Mouse (Mus musculus) ovary, adult 18-20 months (tissue): ENCODE results near the gene Dpagt1.
A peak's percentile ranks its signal among the peaks of the same experiment; 100 is the strongest.
"Not testable (repeated sequence)": the region's sequence is repeated elsewhere in the genome, so short reads cannot be mapped to it uniquely, and the experiment has no call there.

Source experiments
- DNase-seq: peaks from one replicate; pipeline ENCODE4 v3.0.0; 2022; ENCODE audit warnings: low spot score, mixed read lengths

The Dpagt1 gene

GRCm38 (mm10) chr9:44318826-44319095 lies 7.1 kb upstream of the Dpagt1 start:
- no peak for DNase-seq

- no peak for DNase-seq
Measured at GRCm38 (mm10) chr9:44319105-44319886, 6.5 kb upstream of the Dpagt1 start.

DNA sequence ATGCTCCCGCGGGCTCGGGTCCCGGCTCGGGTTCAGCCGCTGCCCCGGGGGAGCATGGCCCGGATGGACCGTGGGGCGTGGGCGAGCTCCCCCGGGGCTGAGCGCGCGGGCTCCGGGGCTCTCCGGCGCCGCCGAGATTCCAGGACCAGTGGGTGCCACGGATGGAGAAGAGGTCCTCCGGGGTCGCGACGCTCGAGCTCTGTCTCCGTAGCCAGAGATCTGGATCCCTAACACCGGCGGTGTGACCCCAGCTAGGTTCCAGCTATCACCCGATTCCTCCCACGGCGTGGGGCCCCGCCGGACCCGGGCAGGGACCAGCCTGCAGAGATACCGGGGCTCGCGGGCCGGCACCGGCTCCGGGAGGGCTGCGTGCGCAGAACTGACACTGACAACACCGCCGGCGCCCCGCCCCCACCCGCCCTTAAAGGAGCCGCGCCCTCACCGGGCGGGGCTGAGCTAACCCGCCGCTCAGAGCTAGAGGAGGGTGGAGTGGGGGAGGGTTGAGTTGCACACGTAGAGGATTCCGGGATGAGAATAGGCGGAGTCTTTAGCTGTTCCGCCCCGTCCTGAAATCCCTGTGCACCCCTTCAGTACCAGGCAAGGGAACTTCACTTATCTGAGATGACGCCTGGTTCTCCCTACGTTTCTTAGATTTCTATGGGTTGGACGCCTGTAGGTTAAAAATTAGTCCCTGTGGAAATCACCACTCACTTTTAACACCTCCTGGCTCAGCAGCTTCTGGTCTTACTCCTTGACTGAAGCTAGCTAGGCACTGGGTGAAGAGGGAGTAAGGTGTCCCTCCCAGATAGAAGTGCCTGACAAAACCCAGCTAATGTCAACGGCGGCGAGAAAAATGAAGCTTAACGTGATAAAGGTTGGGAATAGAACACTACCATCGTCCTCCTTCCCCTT lies 5.7 kb upstream of the Dpagt1 start, which contains the start of gene C2cd2l:
C2cd2l (minus strand) TSS at position 399 of the 912 bp plus-strand sequence.
- peak; percentile 91 for DNase-seq

- DNase-seq, result no peak
Measured at GRCm38 (mm10) chr9:44320799-44321133, 5.1 kb upstream of the Dpagt1 start.

GRCm38 (mm10) chr9:44323656-44324055 lies 2.2 kb upstream of the Dpagt1 start:
- not testable (repeated sequence) for DNase-seq

DNA sequence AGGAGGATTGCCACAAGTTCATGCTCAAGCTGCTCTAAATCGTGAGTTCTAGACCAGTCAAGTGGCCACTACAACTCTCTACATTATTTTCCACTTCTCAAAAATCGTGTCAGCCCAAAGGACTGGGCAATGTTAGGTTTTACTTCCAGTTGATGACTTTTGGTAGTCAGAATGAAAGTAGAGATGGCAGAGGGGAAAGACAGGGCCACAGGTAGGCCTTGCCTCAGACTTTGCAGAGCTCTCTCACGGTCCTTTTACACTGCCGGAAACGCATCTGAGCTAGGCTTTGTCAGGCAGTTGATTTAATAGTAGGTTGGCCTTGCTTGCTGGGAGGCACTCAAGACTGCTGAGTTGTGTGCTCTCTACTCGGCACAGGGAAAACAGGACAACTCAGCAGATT lies 1.7 kb upstream of the Dpagt1 start:
- DNase-seq, result no peak

GRCm38 (mm10) chr9:44325032-44325767 lies 619 bp upstream of the Dpagt1 start:
- DNase-seq, result not testable (repeated sequence)

DNA sequence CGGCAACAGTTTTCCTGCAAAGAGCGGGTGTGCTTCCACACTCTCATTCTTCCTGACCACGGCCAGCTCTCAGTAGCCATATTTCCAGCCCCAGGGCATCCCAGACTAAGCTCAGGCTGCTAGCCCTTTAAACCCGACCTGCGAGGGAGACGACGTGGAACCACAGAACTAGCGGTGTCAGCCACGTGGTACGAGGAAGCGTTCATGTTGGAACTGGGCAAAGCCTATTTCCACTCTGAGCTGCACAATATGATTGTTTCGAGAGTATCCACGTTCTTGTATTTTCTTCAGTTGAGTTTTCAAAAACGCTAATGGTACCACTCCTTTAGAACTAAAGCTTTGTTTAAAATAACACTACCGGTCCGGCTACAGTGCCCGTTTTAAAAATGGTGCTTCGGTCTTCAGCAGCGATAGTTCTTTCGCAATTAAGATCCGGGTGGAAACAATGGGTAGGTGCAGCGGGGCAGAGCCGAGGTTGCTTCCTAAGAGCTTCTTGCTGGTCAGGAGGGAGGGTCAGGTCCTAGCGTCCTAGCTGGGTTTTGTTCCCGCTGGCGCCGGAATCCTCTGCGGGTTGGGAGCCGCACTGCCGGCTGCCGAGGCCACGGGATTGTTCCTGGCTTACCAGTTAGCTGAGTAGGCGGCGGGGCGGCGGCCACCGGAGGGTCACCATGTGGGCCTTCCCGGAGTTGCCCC lies 698 bp downstream of the Dpagt1 start:
- DNase-seq, result peak; percentile 83

GRCm38 (mm10) chr9:44327064-44327711 lies 1.4 kb downstream of the Dpagt1 start:
- no peak for DNase-seq

- no peak for DNase-seq
Measured at GRCm38 (mm10) chr9:44327926-44328325, 2.1 kb downstream of the Dpagt1 start.

- no peak for DNase-seq
Measured at GRCm38 (mm10) chr9:44330736-44331135, 4.9 kb downstream of the Dpagt1 start.

DNA sequence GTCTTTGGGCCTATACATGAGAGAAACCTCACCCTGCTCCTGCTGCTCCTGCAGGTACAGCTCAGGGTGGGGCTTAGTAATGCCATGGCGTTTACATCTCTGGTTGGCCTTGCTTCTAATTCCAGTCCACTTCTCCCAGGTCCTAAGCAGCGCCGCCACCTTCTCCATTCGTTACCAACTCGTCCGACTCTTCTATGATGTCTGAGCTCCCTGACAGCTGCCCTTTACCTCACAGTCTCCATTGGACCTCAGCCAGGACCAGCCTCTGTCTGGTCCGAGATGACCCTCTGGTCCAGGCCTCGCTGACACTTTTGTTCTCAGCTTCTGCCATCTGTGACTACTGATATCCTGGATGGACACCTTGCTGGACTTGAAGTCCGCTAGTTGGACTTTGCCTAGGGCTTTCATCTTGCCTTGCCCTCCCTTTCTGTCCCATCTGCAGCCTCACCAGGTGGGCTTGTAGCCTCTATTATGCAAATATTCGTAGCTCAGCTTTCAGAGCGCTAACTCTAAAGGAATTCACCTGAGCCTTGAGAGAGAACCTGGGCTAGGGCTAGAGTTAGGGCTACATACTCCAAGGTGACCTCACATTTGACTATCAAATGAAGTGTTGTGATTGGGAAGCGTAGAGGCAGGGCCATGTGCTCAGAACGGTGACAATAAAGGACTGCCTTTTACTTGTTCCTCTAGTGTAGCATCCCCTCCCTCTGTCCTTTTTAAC lies 7.3 kb downstream of the Dpagt1 start:
- DNase-seq, result no peak

GRCm38 (mm10) chr9:44334396-44335330 lies 8.8 kb downstream of the Dpagt1 start, which contains the start of gene H2afx:
TSS of gene H2afx (plus strand) at chr9:44334694.
- DNase-seq, result peak; percentile 99

DNA sequence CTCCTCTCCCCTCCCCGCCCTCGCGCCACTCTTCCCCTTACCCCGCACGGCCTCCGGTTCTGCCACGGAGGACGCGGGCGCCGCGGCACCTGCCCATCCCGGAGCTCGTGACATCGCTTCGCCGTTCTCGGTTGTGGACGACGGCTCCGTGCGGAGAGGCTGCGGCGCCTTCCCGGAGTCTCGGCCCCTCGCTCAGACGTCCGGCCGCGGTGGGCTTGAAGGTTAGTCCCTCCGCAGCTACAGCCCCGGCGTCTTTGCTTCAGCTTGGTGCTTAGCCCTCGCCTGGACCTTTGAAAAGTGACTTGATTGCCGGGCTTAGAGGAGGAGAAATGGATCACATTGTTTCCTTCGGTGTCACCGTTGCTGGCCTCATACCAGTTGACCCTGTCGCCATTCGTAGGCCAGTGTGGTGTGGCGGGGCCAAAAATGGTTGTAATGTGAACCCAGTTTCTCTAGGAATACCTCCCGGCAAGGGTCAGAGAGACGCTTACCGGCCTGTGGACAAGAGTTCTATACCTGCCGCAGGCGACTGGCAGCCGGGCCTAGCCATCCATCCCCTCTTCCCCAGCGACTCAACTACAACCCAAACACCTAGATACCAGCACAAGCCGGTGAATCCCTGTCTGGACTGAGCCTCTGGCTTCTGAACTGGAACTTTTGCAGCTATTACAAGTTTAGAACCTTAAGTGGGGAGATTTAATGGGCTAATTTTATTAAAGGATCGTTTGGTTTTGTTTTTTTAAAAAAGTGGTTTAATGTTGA lies 9.7 kb downstream of the Dpagt1 start:
- no peak for DNase-seq

DNA sequence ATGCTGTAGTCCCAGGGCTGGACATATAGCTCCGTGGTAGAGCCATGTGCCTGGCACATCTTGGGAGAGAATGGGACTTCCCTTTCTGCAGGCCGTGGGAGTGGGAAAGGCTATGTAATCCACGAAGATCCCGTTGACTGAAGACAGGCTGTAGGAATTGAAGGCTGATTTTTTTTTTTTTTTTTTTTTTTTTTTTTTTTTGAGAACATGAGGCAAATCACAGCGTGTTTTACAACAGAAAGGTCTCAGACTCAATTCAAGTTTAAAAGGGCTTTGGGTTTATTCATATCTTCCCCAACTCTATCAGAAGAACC lies 10.2 kb downstream of the Dpagt1 start:
- no peak for DNase-seq

DNA sequence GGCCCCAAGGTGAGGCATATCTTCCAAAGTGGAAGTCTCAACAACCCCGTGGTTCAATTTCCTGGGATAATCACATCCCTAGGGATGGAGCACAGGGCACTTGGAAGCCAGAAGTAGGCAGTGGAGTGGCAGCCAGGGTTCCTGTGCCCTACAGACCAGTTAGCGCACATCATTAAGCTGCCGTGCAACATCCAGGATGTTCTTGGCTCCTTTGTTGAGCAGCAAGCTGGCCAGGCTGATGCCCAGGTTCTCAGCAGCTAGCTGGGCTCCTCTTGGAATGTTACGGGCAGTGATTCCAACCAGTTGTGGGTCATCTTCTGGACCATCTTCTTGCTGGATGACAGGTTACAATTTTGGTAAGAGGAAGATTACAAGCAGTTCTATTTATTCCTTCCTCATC lies 10.7 kb downstream of the Dpagt1 start:
- not testable (repeated sequence) for DNase-seq

DNA sequence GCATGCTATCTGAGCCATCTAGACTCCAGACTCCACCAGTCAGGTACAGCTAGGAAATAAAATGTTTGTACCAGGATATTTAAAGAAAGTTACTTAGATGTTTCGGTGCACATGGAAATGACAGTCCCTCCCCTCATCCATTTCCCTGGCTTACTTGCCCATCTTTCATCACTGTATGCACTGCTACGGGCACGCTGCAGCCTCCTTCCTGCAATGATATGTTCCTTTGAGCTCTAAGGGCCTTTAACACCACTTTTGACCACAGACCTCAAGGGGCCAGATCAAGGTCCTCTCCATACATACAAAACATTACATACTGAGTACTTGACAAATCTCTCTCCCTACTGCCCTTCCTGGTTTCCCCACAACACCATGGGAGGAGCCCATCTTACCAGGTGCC lies 11.1 kb downstream of the Dpagt1 start:
- no peak for DNase-seq

DNA sequence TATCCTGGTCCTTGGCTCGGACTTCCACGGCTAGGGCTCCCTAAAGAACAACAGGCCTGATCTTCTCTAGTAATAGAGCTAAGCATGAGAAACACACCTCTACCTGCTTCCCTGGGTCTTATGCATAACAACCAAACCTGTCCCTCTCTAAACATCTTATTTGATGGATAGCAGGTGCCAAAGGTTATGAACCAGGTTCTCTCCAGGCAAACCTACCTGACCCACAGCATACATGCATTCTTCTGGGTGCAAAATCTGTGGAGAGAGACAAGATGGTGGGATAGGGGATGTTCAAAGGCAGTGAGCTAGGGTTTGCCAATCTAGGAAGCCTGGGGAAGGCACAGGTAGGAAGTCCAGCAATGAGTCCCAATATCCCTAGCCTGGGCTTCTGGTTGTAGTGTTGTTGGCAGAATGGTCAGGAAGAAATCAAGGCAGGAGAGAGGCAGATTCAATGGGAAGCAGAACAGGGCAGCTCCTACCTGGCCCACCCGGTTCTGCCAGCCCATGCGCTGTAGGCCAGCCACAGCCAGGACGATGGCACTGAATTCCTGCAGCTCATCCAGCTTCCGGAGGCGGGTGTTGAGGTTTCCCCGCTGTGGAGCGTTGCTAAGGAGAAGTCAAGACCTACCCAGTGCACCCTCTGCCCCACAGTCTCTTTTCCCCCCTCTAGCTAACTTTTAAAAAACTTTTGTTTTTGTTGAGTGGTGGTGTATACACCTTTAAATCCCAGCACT lies 11.8 kb downstream of the Dpagt1 start:
- DNase-seq, result no peak
